Mouse (Mus musculus): ENCODE results near the gene Pax2. TPM values are rescaled to one million over a fixed set of nuclear protein-coding genes. Genes with fewer than 3 reads are reported as not detected.

Pax2 gene
- polyA plus RNA-seq, 1 experiment from 2014 or later, result 11.9 TPM

DNA sequence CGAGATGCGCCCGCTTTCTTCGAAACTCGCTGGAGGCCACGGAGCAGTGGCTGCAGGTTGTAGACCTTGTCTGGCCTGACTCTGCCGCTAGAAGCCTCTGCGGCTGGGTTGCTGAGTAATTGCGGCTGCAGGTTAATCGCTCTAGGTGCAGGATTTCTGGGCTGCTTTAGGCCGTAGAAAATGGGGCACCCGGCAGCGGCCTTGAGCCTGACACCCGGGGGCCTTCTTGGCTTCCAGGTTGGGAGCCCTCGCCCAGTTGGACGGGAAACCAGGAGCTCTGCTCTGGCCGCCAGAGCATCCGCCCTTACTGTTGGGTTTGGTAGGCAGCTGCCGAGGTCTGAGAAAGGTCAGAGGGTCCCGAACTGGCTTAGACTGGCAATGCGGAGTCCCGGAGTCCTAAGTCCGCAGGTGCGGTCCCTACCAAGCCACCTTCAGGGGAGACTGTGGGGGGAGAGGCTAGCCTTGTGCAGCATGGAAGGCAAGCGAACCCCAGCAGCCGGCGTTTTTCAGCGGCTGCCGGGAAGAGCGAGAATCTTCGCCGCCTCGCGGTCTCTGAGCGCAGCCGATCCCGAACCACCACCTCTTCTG lies 3.8 kb downstream of the Pax2 start:
- no peak for ATAC-seq
- Histone ChIP-seq H3K27ac (ENCODE audit: low read depth, low read length) (peak overlapping the region; percentile 55), H3K36me3 (ENCODE audit: control insufficient read depth, insufficient read depth, low read length) (no peaks in the 10 kb centered on the region), H3K4me1 (ENCODE audit: control insufficient read depth, insufficient read depth, low read depth, low read length) (peaks cover 16% of the 10 kb centered on the region; the same call in 1 of the 2 replicates), H3K4me2 (ENCODE audit: low read length) (peak overlapping the region; percentile 47), H3K9ac (ENCODE audit: low read depth, low read length) (peak overlapping the region; percentile 52), H3K4me3 (ENCODE audit: low read length) (peak overlapping the region; percentile 39), H3K9me3 (ENCODE audit: control insufficient read depth, low read length) (no peaks in the 10 kb centered on the region), H3K27me3 (replicated peaks; ENCODE audit: control insufficient read depth, insufficient read depth, low read length) (peaks cover 46% of the 10 kb centered on the region)
- under 1% methylated on average over 37 of the region's 37 CpGs for WGBS

DNA sequence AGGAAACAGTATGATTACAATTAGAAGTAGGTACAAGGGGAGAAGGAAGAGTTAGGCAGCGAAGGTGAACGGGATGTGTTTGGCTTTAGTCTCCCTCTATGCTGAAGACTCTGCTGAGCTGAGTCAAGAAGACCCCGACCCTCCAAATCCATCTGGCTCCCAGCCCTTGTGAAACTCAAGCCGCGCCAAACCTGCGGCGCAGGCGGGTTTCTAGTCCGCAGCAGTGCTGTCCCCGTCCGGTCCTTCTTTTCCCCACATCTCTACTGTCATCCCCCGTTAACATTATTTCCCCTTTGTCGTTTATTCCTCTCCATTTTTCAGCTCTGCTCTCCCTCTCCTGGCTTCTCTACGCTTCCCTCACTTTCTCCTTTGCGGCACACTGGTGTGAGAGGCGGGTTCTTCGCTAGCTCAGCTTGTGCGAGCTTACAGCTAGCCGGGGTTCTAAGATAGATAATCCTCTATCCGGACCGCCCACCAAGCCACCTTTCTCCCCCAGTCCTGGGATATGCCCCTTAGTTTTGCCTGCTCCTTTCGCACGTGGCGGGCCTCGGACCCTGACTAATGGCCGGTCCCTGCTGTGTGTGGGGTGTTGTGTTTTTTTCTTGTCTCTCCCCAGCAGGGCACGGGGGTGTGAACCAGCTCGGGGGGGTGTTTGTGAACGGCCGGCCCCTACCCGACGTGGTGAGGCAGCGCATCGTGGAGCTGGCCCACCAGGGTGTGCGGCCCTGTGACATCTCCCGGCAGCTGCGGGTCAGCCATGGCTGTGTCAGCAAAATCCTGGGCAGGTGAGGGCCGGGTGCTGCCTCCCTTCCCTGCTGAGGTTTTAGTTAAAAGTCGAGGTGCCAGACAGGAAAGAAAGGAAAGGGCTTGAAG lies 4.7 kb downstream of the Pax2 start:
- 3% methylated on average over 39 of the region's 39 CpGs for WGBS
- no peak for ATAC-seq
- no peaks in the 10 kb centered on the region for H3K36me3 ChIP-seq (ENCODE audit: control insufficient read depth, insufficient read depth, low read length)
- peaks cover 16% of the 10 kb centered on the region; the same call in 1 of the 2 replicates for H3K4me1 ChIP-seq (ENCODE audit: control insufficient read depth, insufficient read depth, low read depth, low read length)
- peak overlapping the region; percentile 59 for H3K27ac ChIP-seq (ENCODE audit: low read depth, low read length)
- H3K9ac ChIP-seq (ENCODE audit: low read depth, low read length), result peak overlapping the region; percentile 44; the same call in 1 of the 2 replicates
- no peaks in the 10 kb centered on the region for H3K9me3 ChIP-seq (ENCODE audit: control insufficient read depth, low read length)
- H3K4me3 ChIP-seq (ENCODE audit: low read length), result peak overlapping the region; percentile 39
- H3K27me3 ChIP-seq (replicated peaks; ENCODE audit: control insufficient read depth, insufficient read depth, low read length), result peaks cover 44% of the 10 kb centered on the region
- peak overlapping the region; percentile 47 for H3K4me2 ChIP-seq (ENCODE audit: low read length)

- Histone ChIP-seq H3K4me1 (ENCODE audit: control insufficient read depth, insufficient read depth, low read depth, low read length) (peaks cover 2% of the 10 kb centered on the region; the same call in 1 of the 2 replicates), H3K27ac (ENCODE audit: low read depth, low read length) (no peak overlapping the region; the same call in 1 of the 2 replicates), H3K36me3 (ENCODE audit: control insufficient read depth, insufficient read depth, low read length) (no peaks in the 10 kb centered on the region), H3K9me3 (ENCODE audit: control insufficient read depth, low read length) (no peaks in the 10 kb centered on the region), H3K27me3 (replicated peaks; ENCODE audit: control insufficient read depth, insufficient read depth, low read length) (peaks cover 36% of the 10 kb centered on the region), H3K4me3 (ENCODE audit: low read length) (peak overlapping the region; percentile 39), H3K4me2 (ENCODE audit: low read length) (peak overlapping the region; percentile 47), H3K9ac (ENCODE audit: low read depth, low read length) (no peak overlapping the region; the same call in 1 of the 2 replicates)
- WGBS, result 55% methylated on average over 7 of the region's 7 CpGs
- ATAC-seq, result no peak
Measured at GRCm38 (mm10) chr19:44762121-44762621, 6.3 kb downstream of the Pax2 start.

GRCm38 (mm10) chr19:44770268-44771050 lies 14.6 kb downstream of the Pax2 start:
- 59% methylated on average over 6 of the region's 6 CpGs for WGBS
- H3K9me3 ChIP-seq (ENCODE audit: control insufficient read depth, low read length), result no peaks in the 10 kb centered on the region

GRCm38 (mm10) chr19:44771499-44771898 lies 15.7 kb downstream of the Pax2 start:
- no peaks in the 10 kb centered on the region for H3K9me3 ChIP-seq (ENCODE audit: control insufficient read depth, low read length)
- no peaks in the 10 kb centered on the region for H3K36me3 ChIP-seq (ENCODE audit: control insufficient read depth, insufficient read depth, low read length)
- no peak for ATAC-seq
- no peaks in the 10 kb centered on the region for H3K4me1 ChIP-seq (ENCODE audit: control insufficient read depth, insufficient read depth, low read depth, low read length)
- no peak overlapping the region for H3K9ac ChIP-seq (ENCODE audit: low read depth, low read length)
- WGBS, result 89% methylated on average over 13 of the region's 13 CpGs
- H3K27ac ChIP-seq (ENCODE audit: low read depth, low read length), result no peak overlapping the region
- H3K27me3 ChIP-seq (replicated peaks; ENCODE audit: control insufficient read depth, insufficient read depth, low read length), result no peaks in the 10 kb centered on the region
- no peak overlapping the region for H3K4me2 ChIP-seq (ENCODE audit: low read length)
- no peak overlapping the region for H3K4me3 ChIP-seq (ENCODE audit: low read length)

More at GRCm38 (mm10) chr19:44770268-44771050, 14.6 kb downstream of the Pax2 start:
- Histone ChIP-seq H3K27ac (ENCODE audit: low read depth, low read length) (no peak overlapping the region), H3K4me1 (ENCODE audit: control insufficient read depth, insufficient read depth, low read depth, low read length) (no peaks in the 10 kb centered on the region), H3K4me2 (ENCODE audit: low read length) (no peak overlapping the region), H3K4me3 (ENCODE audit: low read length) (no peak overlapping the region), H3K36me3 (ENCODE audit: control insufficient read depth, insufficient read depth, low read length) (no peaks in the 10 kb centered on the region), H3K9ac (ENCODE audit: low read depth, low read length) (no peak overlapping the region), H3K27me3 (replicated peaks; ENCODE audit: control insufficient read depth, insufficient read depth, low read length) (no peaks in the 10 kb centered on the region)
- no peak for ATAC-seq

GRCm38 (mm10) chr19:44781987-44782386 lies 26.1 kb downstream of the Pax2 start:
- WGBS, result 60% methylated on average over 3 of the region's 3 CpGs
- Histone ChIP-seq H3K4me2 (ENCODE audit: low read length) (no peak overlapping the region), H3K36me3 (ENCODE audit: control insufficient read depth, insufficient read depth, low read length) (no peaks in the 10 kb centered on the region), H3K4me3 (ENCODE audit: low read length) (no peak overlapping the region), H3K27ac (ENCODE audit: low read depth, low read length) (no peak overlapping the region), H3K4me1 (ENCODE audit: control insufficient read depth, insufficient read depth, low read depth, low read length) (no peaks in the 10 kb centered on the region; the same call in 1 of the 2 replicates), H3K9ac (ENCODE audit: low read depth, low read length) (no peak overlapping the region), H3K27me3 (replicated peaks; ENCODE audit: control insufficient read depth, insufficient read depth, low read length) (0 out of 2 replicates have a peak, but pooled peaks cover 2% of the 10 kb centered on the region), H3K9me3 (ENCODE audit: control insufficient read depth, low read length) (no peaks in the 10 kb centered on the region)
- ATAC-seq, result no peak

DNA sequence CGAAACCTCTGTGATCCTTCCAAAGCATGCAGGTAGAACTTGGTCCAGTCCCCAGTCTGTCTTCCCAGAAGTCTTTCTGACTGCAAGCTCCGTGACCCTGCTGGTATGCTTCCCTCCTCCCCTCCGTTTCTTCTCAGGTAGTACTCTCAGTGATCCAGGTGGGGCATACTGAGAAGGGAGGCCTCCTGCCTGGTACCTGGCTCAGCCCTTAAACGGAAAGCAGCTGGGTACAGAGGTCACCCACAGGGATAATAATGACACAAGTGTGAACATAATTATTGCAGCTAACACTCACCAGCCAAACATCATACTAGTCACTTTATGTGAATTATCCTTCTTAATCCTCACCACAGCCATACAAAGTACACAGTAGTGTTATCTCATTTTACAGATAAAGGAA lies 28.5 kb downstream of the Pax2 start:
- H3K4me1 ChIP-seq (ENCODE audit: control insufficient read depth, insufficient read depth, low read depth, low read length), result no peaks in the 10 kb centered on the region
- 0 out of 2 replicates have a peak, but pooled peaks cover 2% of the 10 kb centered on the region for H3K27me3 ChIP-seq (replicated peaks; ENCODE audit: control insufficient read depth, insufficient read depth, low read length)
- H3K9ac ChIP-seq (ENCODE audit: low read depth, low read length), result no peak overlapping the region
- no peak overlapping the region for H3K4me3 ChIP-seq (ENCODE audit: low read length)
- no peak overlapping the region for H3K27ac ChIP-seq (ENCODE audit: low read depth, low read length)
- H3K4me2 ChIP-seq (ENCODE audit: low read length), result no peak overlapping the region
- 59% methylated on average over 4 of the region's 4 CpGs for WGBS
- no peaks in the 10 kb centered on the region for H3K36me3 ChIP-seq (ENCODE audit: control insufficient read depth, insufficient read depth, low read length)
- H3K9me3 ChIP-seq (ENCODE audit: control insufficient read depth, low read length), result no peaks in the 10 kb centered on the region
- no peak for ATAC-seq

GRCm38 (mm10) chr19:44788488-44788887 lies 32.6 kb downstream of the Pax2 start:
- ATAC-seq, result no peak
- Histone ChIP-seq H3K36me3 (ENCODE audit: control insufficient read depth, insufficient read depth, low read length) (no peaks in the 10 kb centered on the region), H3K9me3 (ENCODE audit: control insufficient read depth, low read length) (no peaks in the 10 kb centered on the region), H3K4me1 (ENCODE audit: control insufficient read depth, insufficient read depth, low read depth, low read length) (no peaks in the 10 kb centered on the region), H3K27me3 (replicated peaks; ENCODE audit: control insufficient read depth, insufficient read depth, low read length) (0 out of 2 replicates have a peak, but pooled peaks cover 2% of the 10 kb centered on the region), H3K4me3 (ENCODE audit: low read length) (no peak overlapping the region), H3K27ac (ENCODE audit: low read depth, low read length) (no peak overlapping the region), H3K9ac (ENCODE audit: low read depth, low read length) (no peak overlapping the region), H3K4me2 (ENCODE audit: low read length) (no peak overlapping the region)
- 92% methylated on average over 8 of the region's 8 CpGs for WGBS

Data from hindbrain, embryonic 16.5 days (tissue).